Mouse (Mus musculus) T-helper 1 cell (primary cell): ENCODE data around the gene Fyn.

ENCODE experiments used
- in situ Hi-C: fragments of 300-600 bp; cut with MboI, MseI; formaldehyde crosslinking; loops from one replicate; pipeline ENCODE4 v1.15.1; 2025; ENCODE audit warnings: high pct_unique_total_duplicates

Fyn gene

GRCm38 (mm10) chr10:39440506-39440905 lies 71.9 kb downstream of the Fyn start:
- in situ Hi-C loops, result no loop called here

GRCm38 (mm10) chr10:39441636-39442035 lies 73.0 kb downstream of the Fyn start:
- in situ Hi-C loops, result no loop called here

GRCm38 (mm10) chr10:39443122-39443521 lies 74.5 kb downstream of the Fyn start:
- in situ Hi-C loops, result no loop called here

- in situ Hi-C loops, result no loop called here
Observed at GRCm38 (mm10) chr10:39443947-39444346, 75.3 kb downstream of the Fyn start.

- in situ Hi-C loops, result no loop called here
Observed at GRCm38 (mm10) chr10:39445870-39446269, 77.2 kb downstream of the Fyn start.

GRCm38 (mm10) chr10:39446706-39447105 lies 78.1 kb downstream of the Fyn start:
- in situ Hi-C loops, result no loop called here

- in situ Hi-C loops, result no loop called here
Observed at GRCm38 (mm10) chr10:39449179-39449578, 80.5 kb downstream of the Fyn start.

- in situ Hi-C loops, result loop anchor here (10.0 kb wide), 1 partner anchor 76 kb away; no protein-coding TSS in a partner anchor
Observed at GRCm38 (mm10) chr10:39450356-39450755, 81.7 kb downstream of the Fyn start.

GRCm38 (mm10) chr10:39451065-39451464 lies 82.4 kb downstream of the Fyn start:
- in situ Hi-C loops, result loop anchor here (10.0 kb wide), 1 partner anchor 76 kb away; no protein-coding TSS in a partner anchor

GRCm38 (mm10) chr10:39451918-39452624 lies 83.4 kb downstream of the Fyn start:
- in situ Hi-C loops, result loop anchor here (10.0 kb wide), 1 partner anchor 77 kb away; no protein-coding TSS in a partner anchor

GRCm38 (mm10) chr10:39455344-39455743 lies 86.7 kb downstream of the Fyn start:
- in situ Hi-C loops, result loop anchor here (10.0 kb wide), 1 partner anchor 81 kb away; no protein-coding TSS in a partner anchor

GRCm38 (mm10) chr10:39455857-39456620 lies 87.4 kb downstream of the Fyn start:
- in situ Hi-C loops, result loop anchor here (10.0 kb wide), 1 partner anchor 81 kb away; no protein-coding TSS in a partner anchor

GRCm38 (mm10) chr10:39456776-39457175 lies 88.1 kb downstream of the Fyn start:
- in situ Hi-C loops, result loop anchor here (10.0 kb wide), 1 partner anchor 82 kb away; no protein-coding TSS in a partner anchor

GRCm38 (mm10) chr10:39457281-39457680 lies 88.6 kb downstream of the Fyn start:
- in situ Hi-C loops, result loop anchor here (10.0 kb wide), 1 partner anchor 82 kb away; no protein-coding TSS in a partner anchor

- in situ Hi-C loops, result loop anchor here (10.0 kb wide), 1 partner anchor 84 kb away; no protein-coding TSS in a partner anchor
Observed at GRCm38 (mm10) chr10:39458766-39459699, 90.4 kb downstream of the Fyn start.

- in situ Hi-C loops, result no loop called here
Observed at GRCm38 (mm10) chr10:39460621-39461020, 92.0 kb downstream of the Fyn start.

GRCm38 (mm10) chr10:39461909-39462308 lies 93.3 kb downstream of the Fyn start:
- in situ Hi-C loops, result no loop called here

GRCm38 (mm10) chr10:39462711-39463110 lies 94.1 kb downstream of the Fyn start:
- in situ Hi-C loops, result no loop called here

GRCm38 (mm10) chr10:39464383-39464782 lies 95.7 kb downstream of the Fyn start:
- in situ Hi-C loops, result no loop called here

GRCm38 (mm10) chr10:39467317-39467716 lies 98.7 kb downstream of the Fyn start:
- in situ Hi-C loops, result loop anchor here (5.0 kb wide), 1 partner anchor 40 kb away; no protein-coding TSS in a partner anchor

- in situ Hi-C loops, result loop anchor here (5.0 kb wide), 1 partner anchor 39 kb away; no protein-coding TSS in a partner anchor
Observed at GRCm38 (mm10) chr10:39467821-39468220, 99.2 kb downstream of the Fyn start.
